Mouse (Mus musculus) layer of hippocampus, postnatal 10 days (tissue): ENCODE results near the gene Atl1. TPM values are rescaled to one million over a fixed set of nuclear protein-coding genes. Genes with fewer than 3 reads are reported as not detected.

Experiments
- DNase-seq, 2 experiments: peaks; one replicate each; pipeline ENCODE4 v3.0.0; 2021; ENCODE audit warnings: low spot score in 2 of 2
- total RNA-seq, 2 experiments: library from RNA; stranded (reverse); gene quantifications; 2 replicates each; pipeline ENCODE4 v1.2.3; 2021

Atl1 gene
- total RNA-seq, 2 experiments from 2014 or later, result 200 to 201 TPM

GRCm38 (mm10) chr12:69937731-69938130 lies 45.3 kb downstream of the Atl1 start:
- DNase-seq, result no peak

GRCm38 (mm10) chr12:69939291-69939690 lies 46.9 kb downstream of the Atl1 start:
- peak in 1 of 2 experiments; percentile 8 for DNase-seq

- DNase-seq, result no peak
Measured at GRCm38 (mm10) chr12:69941655-69942329, 49.4 kb downstream of the Atl1 start.

- DNase-seq, result no peak
Measured at GRCm38 (mm10) chr12:69945861-69946260, 53.4 kb downstream of the Atl1 start.

GRCm38 (mm10) chr12:69947502-69947901 lies 55.1 kb downstream of the Atl1 start:
- no peak for DNase-seq

GRCm38 (mm10) chr12:69957378-69957777 lies 65.0 kb downstream of the Atl1 start:
- no peak for DNase-seq

- DNase-seq, result peak; percentile 67 to 71
Measured at GRCm38 (mm10) chr12:69962468-69962867, 70.1 kb downstream of the Atl1 start.

GRCm38 (mm10) chr12:69963141-69963540 lies 70.7 kb downstream of the Atl1 start:
- DNase-seq, result no peak

GRCm38 (mm10) chr12:69965644-69966043 lies 73.2 kb downstream of the Atl1 start:
- no peak for DNase-seq

GRCm38 (mm10) chr12:69966071-69966470 lies 73.7 kb downstream of the Atl1 start:
- no peak for DNase-seq

- no peak for DNase-seq
Measured at GRCm38 (mm10) chr12:69967112-69967511, 74.7 kb downstream of the Atl1 start.

- DNase-seq, result no peak
Measured at GRCm38 (mm10) chr12:69968154-69968553, 75.7 kb downstream of the Atl1 start.

- no peak for DNase-seq
Measured at GRCm38 (mm10) chr12:69973666-69974065, 81.3 kb downstream of the Atl1 start.

GRCm38 (mm10) chr12:69976688-69977087 lies 84.3 kb downstream of the Atl1 start:
- DNase-seq, result no peak

- DNase-seq, result no peak
Measured at GRCm38 (mm10) chr12:69977376-69977998, 85.1 kb downstream of the Atl1 start.

GRCm38 (mm10) chr12:69982874-69983273 lies 90.5 kb downstream of the Atl1 start:
- no peak for DNase-seq

- DNase-seq, result no peak
Measured at GRCm38 (mm10) chr12:69985546-69985945, 93.1 kb downstream of the Atl1 start.

- peak in 1 of 2 experiments; percentile 38 for DNase-seq
Measured at GRCm38 (mm10) chr12:69986241-69986762, 93.9 kb downstream of the Atl1 start.

- DNase-seq, result peak; percentile 80 to 90
Measured at GRCm38 (mm10) chr12:69986786-69987497, 94.5 kb downstream of the Atl1 start, which contains the start of gene Sav1. TSS of gene Sav1 (minus strand) at chr12:69987002.

GRCm38 (mm10) chr12:69995382-69995781 lies 103.0 kb downstream of the Atl1 start:
- no peak for DNase-seq

GRCm38 (mm10) chr12:69998186-69998983 lies 106.0 kb downstream of the Atl1 start:
- DNase-seq, result no peak
